Mouse (Mus musculus) left cerebral cortex, postnatal 36 days (tissue): Measurements from ENCODE around the gene Cfd. TPM values are rescaled to one million over a fixed set of nuclear protein-coding genes. Genes with fewer than 3 reads are reported as not detected.
"Not testable (repeated sequence)": the region's sequence is repeated elsewhere in the genome, so short reads cannot be mapped to it uniquely, and the experiment has no call there.

ENCODE experiments used
- DNase-seq, 2 experiments: peaks; one replicate each; pipeline ENCODE4 v3.0.0; 2021 to 2022; ENCODE audit warnings: low spot score in 2 of 2, mixed read lengths in 1 of 2
- intact Hi-C: fragments of 180-260 bp; cut with DNase I; formaldehyde crosslinking; loops from one replicate; pipeline ENCODE4 v1.15.1; 2025
- total RNA-seq, 2 experiments: library from RNA; stranded (reverse); gene quantifications; 2 replicates each; pipeline ENCODE4 v1.2.3; 2021

Cfd gene
- total RNA-seq, 2 experiments from 2014 or later = not detected

- peak; percentile 68 to 76 for DNase-seq
- intact Hi-C loops = loop anchor here (5.0 kb wide), 2 partner anchors 39 to 51 kb away; partner anchors contain the start of gene R3hdm4
Measured at GRCm38 (mm10) chr10:79883297-79884084, 7.2 kb upstream of the Cfd start.

GRCm38 (mm10) chr10:79884446-79884845 lies 6.2 kb upstream of the Cfd start:
- DNase-seq = no peak
- intact Hi-C loops = loop anchor here (5.0 kb wide), 2 partner anchors 38 to 52 kb away; partner anchors contain the start of gene R3hdm4

DNA sequence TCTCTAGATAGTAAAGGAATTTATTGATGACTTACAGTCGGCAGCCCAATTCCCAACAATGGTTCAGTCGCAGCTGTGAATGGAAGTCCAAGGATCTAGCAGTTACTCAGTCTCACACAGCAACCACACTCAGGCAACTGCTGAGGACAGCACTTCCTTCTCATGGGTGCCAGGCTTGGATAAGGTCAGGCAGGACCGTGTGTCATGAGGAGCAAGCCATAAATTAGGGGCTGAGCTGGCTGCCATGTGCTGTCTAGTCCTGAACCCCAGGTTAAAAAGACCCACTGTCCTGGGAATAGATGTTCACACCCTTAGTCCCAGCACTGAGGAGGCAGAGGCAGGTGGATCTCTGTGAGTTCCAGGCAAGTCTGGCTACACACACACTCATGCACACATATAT lies 5.7 kb upstream of the Cfd start:
- intact Hi-C loops = loop anchor here (5.0 kb wide), 2 partner anchors 37 to 53 kb away; partner anchors contain the start of gene R3hdm4
- not testable (repeated sequence) for DNase-seq

- no peak for DNase-seq
- intact Hi-C loops = no loop called here
Measured at GRCm38 (mm10) chr10:79886054-79886453, 4.6 kb upstream of the Cfd start, which contains the start of gene Elane. TSS of gene Elane (plus strand) at chr10:79886247.

- no peak for DNase-seq
- intact Hi-C loops = no loop called here
Measured at GRCm38 (mm10) chr10:79886611-79887010, 4.0 kb upstream of the Cfd start.

GRCm38 (mm10) chr10:79889386-79889785 lies 1.3 kb upstream of the Cfd start:
- DNase-seq = no peak
- intact Hi-C loops = no loop called here

DNA sequence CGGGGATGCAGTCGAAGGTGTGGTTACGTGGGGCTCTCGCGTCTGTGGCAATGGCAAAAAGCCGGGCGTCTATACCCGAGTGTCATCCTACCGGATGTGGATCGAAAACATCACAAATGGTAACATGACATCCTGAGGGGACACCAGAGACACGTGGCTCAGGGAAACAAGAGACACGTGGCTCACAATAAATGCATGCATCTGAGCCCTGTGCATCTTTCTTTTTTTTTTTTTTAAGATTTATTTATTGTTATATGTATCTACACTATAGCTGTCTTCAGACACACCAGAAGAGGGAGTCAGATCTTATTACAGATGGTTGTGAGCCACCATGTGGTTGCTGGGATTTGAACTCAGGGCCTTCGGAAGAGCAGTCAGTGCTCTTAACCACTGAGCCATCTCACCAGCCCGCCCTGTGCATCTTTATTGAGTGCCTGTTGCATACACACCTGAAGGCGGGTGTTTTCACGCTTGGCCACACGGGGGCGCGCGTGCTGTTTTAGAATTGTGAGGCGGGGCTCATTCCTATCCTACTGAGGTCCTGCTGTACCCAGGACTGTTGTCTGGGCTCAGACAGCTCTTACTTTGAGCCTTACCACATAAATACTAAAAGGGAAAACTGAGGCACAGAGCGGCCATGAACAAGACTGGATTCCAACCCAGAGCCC lies 1.9 kb downstream of the Cfd start:
- intact Hi-C loops = loop anchor here (2.0 kb wide), 1 partner anchor 32 kb away; no protein-coding TSS in a partner anchor
- DNase-seq = peak; percentile 64 to 73

DNA sequence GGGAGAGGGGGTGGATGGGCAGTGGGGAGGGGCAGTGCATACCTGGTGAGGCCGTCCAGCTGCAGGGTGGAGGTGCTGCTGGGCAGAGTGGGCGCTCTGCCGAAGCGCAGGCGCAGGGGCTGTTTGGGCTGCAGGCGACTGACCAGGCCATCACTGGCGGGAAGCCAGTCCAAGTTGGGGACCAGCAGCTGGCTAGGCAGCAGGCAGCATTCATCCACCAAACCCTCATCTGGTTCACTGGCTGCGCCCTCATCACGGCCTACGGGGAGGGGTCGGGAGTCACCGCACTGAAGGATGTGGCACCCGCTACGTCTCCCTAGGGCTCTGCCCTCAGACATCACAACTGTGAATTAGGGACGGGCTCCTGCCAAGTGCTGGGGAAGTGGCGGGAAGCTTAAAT lies 5.7 kb downstream of the Cfd start:
- intact Hi-C loops = no loop called here

DNA sequence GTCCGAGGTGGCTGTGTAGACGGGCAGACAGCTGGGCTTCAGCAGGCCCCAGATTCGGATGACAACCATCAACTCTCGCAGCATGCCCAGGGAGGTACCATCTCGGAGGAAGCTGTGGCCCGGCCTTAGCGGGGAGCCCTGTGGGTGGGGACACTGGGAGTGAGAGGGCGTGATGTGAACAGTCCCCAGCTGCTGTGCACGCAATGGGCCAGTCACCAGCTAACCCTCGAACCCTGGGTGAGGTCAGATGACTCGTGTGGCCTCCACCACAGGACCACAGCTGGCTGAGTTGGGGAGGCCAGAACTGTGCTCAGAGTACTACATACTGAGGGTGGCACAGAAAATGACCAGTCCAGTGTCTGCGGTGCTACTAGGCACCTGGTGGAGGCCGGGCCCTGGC lies 6.2 kb downstream of the Cfd start:
- DNase-seq = no peak
- intact Hi-C loops = no loop called here

More for the DNA sequence above, 5.7 kb downstream of the Cfd start:
- DNase-seq = no peak

GRCm38 (mm10) chr10:79897316-79898245 lies 6.9 kb downstream of the Cfd start:
- intact Hi-C loops = no loop called here
- DNase-seq = no peak

GRCm38 (mm10) chr10:79900951-79901410 lies 10.3 kb downstream of the Cfd start:
- DNase-seq = peak; percentile 83 to 86
- intact Hi-C loops = no loop called here

- DNase-seq = no peak
- intact Hi-C loops = no loop called here
Measured at GRCm38 (mm10) chr10:79906712-79907111, 16.1 kb downstream of the Cfd start.

DNA sequence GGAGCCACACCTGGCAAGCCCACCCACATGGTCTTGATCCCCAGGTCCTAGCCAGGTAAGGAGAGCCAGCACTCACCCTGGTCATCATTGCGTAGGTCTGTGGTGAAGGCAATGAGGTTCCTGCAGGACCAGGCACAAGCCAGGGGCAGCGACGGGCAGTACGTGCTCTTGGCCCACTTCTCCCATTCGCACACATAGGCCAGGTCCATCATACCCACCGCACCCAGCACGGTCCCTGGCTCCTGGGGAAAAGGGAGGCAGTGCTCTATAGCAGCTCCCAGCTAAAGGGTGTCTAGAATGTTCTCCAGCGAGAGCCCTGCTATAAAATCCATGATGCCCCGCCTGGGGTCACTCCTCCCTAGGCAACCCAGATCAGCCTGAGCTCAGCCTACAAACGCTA lies 16.8 kb downstream of the Cfd start:
- DNase-seq = no peak
- intact Hi-C loops = no loop called here

- peak; percentile 96 for DNase-seq
- intact Hi-C loops = no loop called here
Measured at GRCm38 (mm10) chr10:79908167-79909091, 17.8 kb downstream of the Cfd start, which contains the start of gene Med16. TSS of gene Med16 (minus strand) at chr10:79908923.

DNA sequence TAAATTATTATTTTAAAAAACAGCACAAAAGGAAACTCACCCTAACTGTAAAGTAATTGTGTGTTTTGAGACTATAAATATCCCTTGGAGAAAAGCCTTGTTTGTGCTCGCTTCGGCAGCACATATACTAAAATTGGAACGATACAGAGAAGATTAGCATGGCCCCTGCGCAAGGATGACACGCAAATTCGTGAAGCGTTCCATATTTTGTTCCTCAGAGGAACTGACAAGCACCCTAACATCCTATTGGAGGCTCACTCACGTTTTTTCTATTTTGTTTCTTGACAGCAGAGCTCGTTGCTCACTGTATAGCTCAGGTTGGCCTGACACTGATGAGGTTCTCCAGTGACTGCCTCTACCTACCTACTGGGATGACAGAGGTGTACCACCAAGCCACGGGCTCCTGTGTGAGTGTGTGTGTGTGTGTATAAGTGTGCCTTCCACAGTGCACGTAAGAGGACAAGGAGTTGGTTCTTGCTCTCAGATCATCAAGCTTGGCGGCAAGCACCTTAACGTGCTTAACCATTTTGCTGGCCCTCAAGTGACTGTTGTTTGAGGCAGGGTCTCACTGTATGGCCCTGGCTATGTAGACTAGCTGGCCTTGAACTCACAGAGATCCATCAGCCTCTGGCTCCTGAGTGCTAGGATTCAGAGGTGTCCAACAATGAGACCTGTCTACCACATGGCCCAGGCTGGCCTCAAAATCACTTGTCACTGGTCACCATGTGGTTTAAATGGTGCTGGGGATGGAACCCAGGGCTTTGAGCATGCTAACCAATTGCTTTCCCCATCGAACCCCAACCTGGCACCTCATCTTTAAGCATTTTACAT lies 18.7 kb downstream of the Cfd start:
- DNase-seq = peak; percentile 47 to 62
- intact Hi-C loops = no loop called here

DNA sequence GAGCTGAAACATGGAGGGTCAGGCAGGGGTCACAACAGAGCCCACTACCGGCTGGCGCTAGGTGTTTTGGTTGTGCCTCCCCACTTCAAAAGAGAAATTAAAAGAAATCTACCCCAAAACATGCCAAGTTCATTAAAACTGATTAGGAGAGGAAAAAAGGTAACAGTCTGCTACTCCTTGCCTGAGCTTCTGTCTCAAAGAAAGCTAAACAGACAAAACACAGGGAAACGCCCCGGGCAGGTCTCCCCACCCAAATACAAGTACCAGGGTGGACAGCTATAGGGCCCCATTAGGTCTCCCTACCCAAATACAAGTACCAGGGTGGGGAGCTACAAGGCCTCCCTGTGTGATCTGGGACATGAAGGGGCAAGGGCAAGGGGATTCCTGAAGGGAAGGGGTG lies 19.9 kb downstream of the Cfd start, which contains the start of gene Gm26602:
Gene Gm26602 (plus strand): TSS at position 301 of the 400 bp plus-strand sequence.
- DNase-seq = no peak
- intact Hi-C loops = no loop called here

DNA sequence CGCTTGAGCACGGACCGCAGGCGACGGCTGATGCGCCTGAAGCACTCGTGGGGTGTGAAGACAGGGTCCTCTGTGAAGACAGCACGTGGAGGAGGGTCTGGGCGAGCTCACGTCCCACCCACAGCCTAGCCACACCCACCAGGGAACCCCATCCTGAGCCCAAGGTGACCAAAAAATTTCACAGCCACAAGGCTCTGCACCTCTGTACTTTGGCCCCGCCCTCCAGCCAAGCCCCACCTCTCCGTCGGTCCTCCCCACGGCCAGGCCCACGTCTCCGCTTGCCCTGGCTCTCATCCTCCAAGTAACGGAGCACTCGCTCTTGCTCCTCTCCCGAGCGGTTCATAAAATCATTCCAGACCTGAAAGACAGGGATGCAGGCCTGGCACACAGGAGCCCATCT lies 21.8 kb downstream of the Cfd start:
- no peak for DNase-seq
- intact Hi-C loops = no loop called here
